Mouse (Mus musculus) ES-Bruce4 (cell line): ENCODE measurements around the gene Olfr221. TPM values are rescaled to one million over a fixed set of nuclear protein-coding genes. Genes with fewer than 3 reads are reported as not detected.

Experiments used
- H3K27ac ChIP-seq: 2 replicates; pipeline ENCODE4 v1.5.1; 2012; ENCODE audit warnings: low read length, inconsistent platforms; ENCODE audit not compliant: insufficient read depth
- H3K27me3 ChIP-seq: 2 replicates; pipeline ENCODE4 v1.6.1; 2012; ENCODE audit warnings: mild to moderate bottlenecking, low read length, inconsistent platforms; ENCODE audit not compliant: control insufficient read depth, poor library complexity, insufficient read depth, severe bottlenecking
- H3K36me3 ChIP-seq: 2 replicates; pipeline ENCODE4 v1.6.1; 2012; ENCODE audit warnings: inconsistent platforms, mild to moderate bottlenecking, low read length, moderate library complexity; ENCODE audit not compliant: control insufficient read depth, poor library complexity, insufficient read depth, severe bottlenecking
- H3K4me1 ChIP-seq: one replicate; pipeline ENCODE4 v1.8.1; 2011; ENCODE audit warnings: low read length; ENCODE audit not compliant: control insufficient read depth, insufficient read depth
- H3K4me3 ChIP-seq: 2 replicates; pipeline ENCODE4 v1.5.1; 2011; ENCODE audit warnings: low read depth, mild to moderate bottlenecking, low read length
- H3K9ac ChIP-seq: 2 replicates; pipeline ENCODE4 v1.6.1; 2012; ENCODE audit warnings: low read depth, mild to moderate bottlenecking, inconsistent platforms; ENCODE audit not compliant: poor library complexity, severe bottlenecking
- H3K9me3 ChIP-seq: replicated peaks from 2 replicates; pipeline ENCODE4 v1.6.1; 2012; ENCODE audit warnings: mild to moderate bottlenecking, low read length, inconsistent platforms; ENCODE audit not compliant: control insufficient read depth, poor library complexity, insufficient read depth, severe bottlenecking
- CTCF ChIP-seq: IDR thresholded peaks from one replicate; pipeline ENCODE4 v1.8.1; 2011; ENCODE audit warnings: low read depth, low read length
- EP300 ChIP-seq: IDR thresholded peaks from 2 replicates; pipeline ENCODE4 v1.6.1; 2011; ENCODE audit warnings: low read depth, low read length; ENCODE audit not compliant: insufficient read depth
- POLR2A ChIP-seq: IDR thresholded peaks from one replicate; pipeline ENCODE4 v1.8.1; 2011; ENCODE audit warnings: low read length; ENCODE audit not compliant: insufficient read depth
- polyA plus RNA-seq: library from polyadenylated mRNA; stranded (reverse); fragments of >200 nt; gene quantifications from 2 replicates; pipeline ENCODE4 v1.2.4, GENCODE M21; 2011; ENCODE audit warnings: low read depth; ENCODE audit not compliant: missing spikeins, insufficient read depth, insufficient read length

The Olfr221 gene
- polyA plus RNA-seq, 1 experiment, result not detected

DNA sequence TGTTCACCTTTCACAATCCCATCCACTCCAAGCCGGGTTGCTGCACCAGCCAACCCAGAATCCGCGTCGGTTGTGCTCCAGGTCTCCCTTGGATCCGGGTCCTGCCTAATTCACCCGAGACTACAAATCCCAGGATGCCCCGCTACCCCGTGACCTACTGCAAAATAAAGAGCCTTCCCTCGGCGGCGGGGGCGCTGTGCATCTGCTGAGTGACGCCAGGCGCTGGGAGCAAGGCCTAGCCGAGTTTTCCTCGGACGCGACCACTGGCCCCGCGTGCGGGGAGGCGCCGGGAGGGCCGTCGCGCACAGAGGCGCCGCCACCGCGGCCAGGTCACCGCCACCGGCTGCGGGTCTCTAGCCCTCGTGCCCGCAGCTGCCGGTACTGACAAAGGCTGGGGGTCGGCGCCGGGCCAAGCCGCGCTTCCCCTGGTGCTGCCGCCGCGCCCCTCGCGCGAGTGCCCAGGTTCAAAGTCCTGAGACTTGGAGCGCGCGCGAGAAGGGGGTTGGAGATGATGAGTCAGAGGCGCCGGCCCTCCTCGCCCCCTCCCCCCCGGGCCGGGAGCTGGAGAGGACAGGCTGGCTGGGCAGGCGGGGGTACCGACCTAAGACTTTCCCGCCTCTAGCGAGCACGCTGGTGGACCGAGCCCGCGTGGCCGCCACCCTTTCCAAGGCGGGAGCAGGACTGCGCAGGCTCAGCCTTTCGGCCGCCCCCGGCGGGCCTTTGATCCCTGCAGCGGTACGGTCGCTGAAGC lies 22.5 kb downstream of the Olfr221 start:
- Histone ChIP-seq H3K4me1 (peaks cover 8% of the 10 kb centered on the region), H3K9me3 (no peaks in the 10 kb centered on the region), H3K27me3 (no peaks in the 10 kb centered on the region), H3K4me3 (peak overlapping the region; percentile 92), H3K36me3 (no peaks in the 10 kb centered on the region), H3K9ac (peak overlapping the region; percentile 91), H3K27ac (peak overlapping the region; percentile 85)
- peak; percentile 70 for TF ChIP-seq POLR2A
- peak; percentile 47 for TF ChIP-seq CTCF
- 0 out of 2 replicates have a peak, but pooled peaks have one; percentile 3 for TF ChIP-seq EP300

DNA sequence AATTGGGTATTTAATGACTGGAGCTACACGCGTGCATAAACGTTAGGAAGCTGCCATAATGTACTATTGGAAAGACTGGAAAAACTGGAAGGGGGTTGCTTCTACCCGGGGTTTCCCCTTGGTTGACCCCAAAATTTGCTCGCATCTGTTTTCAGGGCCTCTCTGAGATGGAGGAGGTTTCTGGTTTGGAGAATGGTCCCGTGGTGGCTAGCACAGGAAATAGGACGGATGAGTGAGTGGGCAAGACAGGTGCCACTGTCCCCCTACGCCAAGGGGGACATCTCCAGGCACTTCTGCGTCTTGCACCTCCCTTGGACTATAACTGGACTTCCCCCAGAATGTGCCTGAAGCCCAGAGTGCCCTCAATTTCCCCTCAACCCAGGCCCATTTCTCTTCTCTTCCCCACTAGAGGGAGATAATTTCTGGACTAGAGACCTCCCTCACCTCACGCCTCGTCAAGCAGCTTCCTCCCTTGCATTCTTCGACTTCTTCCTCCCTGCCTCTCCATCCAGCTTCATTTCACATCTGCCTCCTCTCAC lies 23.1 kb downstream of the Olfr221 start:
- Histone ChIP-seq H3K4me1 (peaks cover 8% of the 10 kb centered on the region), H3K27me3 (no peaks in the 10 kb centered on the region), H3K27ac (peak overlapping the region; percentile 71), H3K9me3 (no peaks in the 10 kb centered on the region), H3K4me3 (peak overlapping the region; percentile 92), H3K36me3 (no peaks in the 10 kb centered on the region), H3K9ac (peak overlapping the region; percentile 91)
- TF ChIP-seq EP300 (no peak), POLR2A (no peak), CTCF (no peak)

DNA sequence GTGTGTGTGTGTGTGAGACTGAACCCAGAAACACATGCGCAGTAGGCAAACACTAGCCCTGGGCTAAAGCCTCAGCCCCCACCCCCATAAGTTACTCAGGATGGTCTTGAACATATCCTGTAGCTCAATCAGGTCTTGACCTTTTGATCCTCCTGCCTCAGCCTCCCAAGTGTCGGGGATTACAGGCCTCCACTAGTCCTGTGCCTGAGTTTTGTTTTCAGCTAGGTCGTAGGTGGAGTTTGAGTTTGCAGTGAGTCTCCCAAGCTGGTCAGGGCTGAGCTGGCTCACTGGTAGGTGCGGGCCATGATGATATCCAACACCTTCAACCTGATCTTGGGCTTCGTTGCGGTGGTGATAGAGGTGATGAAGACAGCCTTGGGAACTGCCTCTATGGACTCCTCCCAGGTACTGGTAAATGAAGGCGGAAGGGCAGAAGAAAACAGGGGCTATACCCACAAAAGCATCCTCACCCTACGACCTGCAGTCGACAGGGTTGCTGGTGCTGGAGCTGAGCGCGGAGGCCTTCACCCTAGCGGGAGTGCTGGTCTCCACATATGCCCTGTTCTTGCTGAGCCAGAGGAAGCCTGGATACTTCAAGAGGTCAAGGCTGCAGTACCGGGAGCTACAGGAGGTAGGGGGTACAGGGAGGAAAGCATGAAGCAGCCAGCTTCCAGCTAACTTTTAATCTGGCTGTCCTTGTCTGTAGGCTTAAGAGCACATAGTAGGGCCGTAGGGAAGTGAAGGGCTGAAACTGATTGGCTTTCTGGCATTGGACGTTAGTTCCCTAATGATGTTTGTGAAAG lies 23.8 kb downstream of the Olfr221 start:
- H3K9ac ChIP-seq, result peak overlapping the region; percentile 91

DNA sequence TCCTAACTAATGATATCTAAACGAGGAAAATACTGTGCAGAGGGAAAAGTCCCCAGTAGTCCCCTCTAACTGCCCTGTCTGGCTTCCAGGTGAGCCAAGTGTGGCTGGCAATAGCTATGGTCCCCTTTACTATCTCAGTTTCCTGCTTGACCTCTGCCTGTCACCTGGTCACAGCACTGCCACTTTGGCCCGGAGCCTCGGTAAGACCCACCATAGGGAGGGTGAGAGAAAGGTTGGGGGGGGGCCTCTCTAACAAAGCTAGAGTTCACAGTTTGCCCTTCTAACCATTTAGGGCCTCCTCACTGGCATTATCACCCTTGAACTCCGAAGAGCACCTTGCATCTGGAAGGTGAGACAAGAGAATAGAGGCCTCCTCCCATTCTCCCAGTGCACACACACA lies 24.6 kb downstream of the Olfr221 start:
- peak overlapping the region; percentile 91 for H3K9ac ChIP-seq
- no peaks in the 10 kb centered on the region for H3K27me3 ChIP-seq
- no peak for TF ChIP-seq POLR2A
- TF ChIP-seq CTCF, result no peak
- no peak for TF ChIP-seq EP300
- H3K27ac ChIP-seq, result peak overlapping the region; percentile 71
- no peaks in the 10 kb centered on the region for H3K36me3 ChIP-seq
- no peaks in the 10 kb centered on the region for H3K9me3 ChIP-seq
- H3K4me1 ChIP-seq, result peaks cover 8% of the 10 kb centered on the region
- H3K4me3 ChIP-seq, result no peak overlapping the region

More for the DNA sequence above, 23.8 kb downstream of the Olfr221 start:
- TF ChIP-seq CTCF (no peak), POLR2A (no peak), EP300 (no peak)
- Histone ChIP-seq H3K9me3 (no peaks in the 10 kb centered on the region), H3K4me1 (peaks cover 8% of the 10 kb centered on the region), H3K4me3 (peak overlapping the region; percentile 57), H3K36me3 (no peaks in the 10 kb centered on the region), H3K27me3 (no peaks in the 10 kb centered on the region), H3K27ac (peak overlapping the region; percentile 71)

DNA sequence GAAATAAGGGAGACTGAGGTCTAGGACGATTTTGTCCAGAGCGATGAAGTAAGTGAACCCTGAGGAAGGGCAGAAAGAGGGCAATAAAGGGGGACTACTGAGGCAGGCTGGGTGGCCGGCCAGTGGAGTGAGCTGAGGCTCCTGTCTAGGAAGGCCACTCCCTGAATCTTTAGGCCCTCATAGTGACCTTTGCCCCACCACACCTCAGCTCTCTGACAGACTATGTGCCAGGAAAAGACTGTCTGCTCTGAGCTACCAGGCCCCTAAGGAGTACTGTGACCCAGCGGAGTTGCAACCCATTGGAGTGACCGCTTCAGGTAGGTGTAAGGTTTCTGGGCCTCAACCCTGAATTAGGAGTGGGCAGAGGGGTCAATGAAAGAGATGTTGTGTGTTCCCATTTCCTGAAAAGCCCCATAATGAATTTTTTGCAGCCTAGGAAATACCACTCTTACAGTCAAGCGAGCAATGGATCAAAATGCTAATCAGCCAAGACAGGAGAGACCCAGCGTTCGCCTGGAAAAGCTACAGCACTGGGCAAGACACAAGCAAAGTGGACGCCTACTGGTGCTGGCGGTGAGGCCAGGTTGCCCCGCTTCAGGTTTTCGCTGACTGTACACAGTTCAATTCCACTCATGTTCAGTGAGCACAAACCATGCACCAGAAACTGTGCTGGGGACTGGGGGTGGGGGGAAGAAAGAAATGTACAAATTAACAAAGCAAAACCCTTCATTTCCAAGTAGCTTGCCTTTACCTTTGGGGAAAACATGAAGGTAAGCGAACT lies 25.4 kb downstream of the Olfr221 start:
- H3K4me3 ChIP-seq, result 0 out of 2 replicates have a peak overlapping the region, but pooled peaks have one; percentile 28
- no peaks in the 10 kb centered on the region for H3K27me3 ChIP-seq
- H3K9ac ChIP-seq, result peak overlapping the region; percentile 98
- peaks cover 8% of the 10 kb centered on the region for H3K4me1 ChIP-seq
- TF ChIP-seq CTCF (no peak), EP300 (no peak), POLR2A (no peak)
- no peaks in the 10 kb centered on the region for H3K9me3 ChIP-seq
- H3K27ac ChIP-seq, result peak overlapping the region; percentile 98
- no peaks in the 10 kb centered on the region for H3K36me3 ChIP-seq
